Mouse (Mus musculus): ENCODE data around the gene Nkapl.

DNA sequence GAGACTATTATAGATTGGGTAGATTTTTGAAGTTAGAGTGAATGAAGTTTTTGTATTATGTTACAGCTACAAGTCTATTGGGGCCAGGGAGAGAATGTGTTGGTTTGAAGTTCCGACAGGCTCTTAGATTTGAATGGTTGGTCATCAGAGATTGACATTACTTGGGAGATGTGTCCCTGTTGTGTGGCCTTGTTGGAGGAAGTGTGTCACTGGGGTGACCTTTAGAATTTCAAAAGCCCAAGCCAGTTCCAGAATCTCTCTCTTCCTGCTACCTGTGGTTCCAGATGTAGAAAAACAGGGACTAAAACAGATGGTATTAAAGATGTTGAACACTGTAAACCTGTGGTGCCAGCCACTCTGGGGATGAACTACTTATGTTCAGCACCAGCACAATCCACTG lies 40.7 kb downstream of the Nkapl start:
- TF ChIP-seq EP300 (optimal IDR thresholded peaks at IDR 0.05) (no peak), CTCF (IDR thresholded peaks at IDR 0.05; ENCODE audit: low read depth) (no peak)

Measured in stomach, postnatal 0 days (tissue).